Mouse (Mus musculus) liver, embryonic 13.5 days (tissue): ENCODE data around the gene Gpatch2. TPM values are rescaled to one million over a fixed set of nuclear protein-coding genes. Genes with fewer than 3 reads are reported as not detected.

Experiments
- ATAC-seq: fragments of 200-750 bp; cut with Nextera tagmentation; 2 replicates; pipeline ENCODE4 v1.8.0; 2017; ENCODE audit warnings: low read depth, mild to moderate bottlenecking, moderate number of reproducible peaks, moderate library complexity
- DNase-seq: peaks from one replicate; pipeline ENCODE4 v3.0.0; 2022
- H3K27ac ChIP-seq: fragments of 300-500 bp; sonication (generic); 2 replicates; pipeline ENCODE4 v1.5.1; 2015; ENCODE audit warnings: moderate library complexity, mild to moderate bottlenecking, inconsistent platforms
- H3K27me3 ChIP-seq: fragments of 300-500 bp; sonication (generic); 2 replicates; pipeline ENCODE4 v1.6.1; 2015; ENCODE audit warnings: mild to moderate bottlenecking, inconsistent platforms
- H3K36me3 ChIP-seq: fragments of 300-500 bp; sonication (generic); 2 replicates; pipeline ENCODE4 v1.6.1; 2015; ENCODE audit warnings: mild to moderate bottlenecking, inconsistent platforms
- H3K4me1 ChIP-seq: fragments of 300-500 bp; sonication (generic); replicated peaks from 2 replicates; pipeline ENCODE4 v1.6.1; 2015; ENCODE audit warnings: inconsistent platforms
- H3K4me2 ChIP-seq: fragments of 300-500 bp; sonication (generic); 2 replicates; pipeline ENCODE4 v1.6.1; 2015; ENCODE audit warnings: inconsistent platforms, mild to moderate bottlenecking, moderate library complexity
- H3K4me3 ChIP-seq: fragments of 300-500 bp; sonication (generic); replicated peaks from 2 replicates; pipeline ENCODE4 v1.5.1; 2015; ENCODE audit warnings: mild to moderate bottlenecking, inconsistent platforms
- H3K9ac ChIP-seq: fragments of 300-500 bp; sonication (generic); 2 replicates; pipeline ENCODE4 v1.6.1; 2015; ENCODE audit warnings: mild to moderate bottlenecking, inconsistent platforms
- H3K9me3 ChIP-seq: fragments of 300-500 bp; sonication (generic); replicated peaks from 2 replicates; pipeline ENCODE4 v1.6.1; 2016; ENCODE audit warnings: inconsistent platforms
- WGBS: fragments of 180-500 bp; shearing (Covaris S2); methylation state at CpG from one replicate; pipeline ENCODE4 v1.1.7; 2015; ENCODE audit not compliant: insufficient replicate concordance; 5-methylcytosine and 5-hydroxymethylcytosine counted together
- polyA plus RNA-seq: library from polyadenylated mRNA; unstranded; fragments of >200 nt; fragmentation: Nextera tagmentation; extraction: Ambion mirVana; gene quantifications from 2 replicates; pipeline ENCODE4 v1.2.1, GENCODE M21; 2015

The Gpatch2 gene
- polyA plus RNA-seq, 1 experiment from 2014 or later = 5.4 TPM

- DNase-seq (no peak), ATAC-seq (no peak)
- no peaks in the 10 kb centered on the region for H3K27me3 ChIP-seq
- H3K9ac ChIP-seq = no peak overlapping the region
- H3K4me3 ChIP-seq = no peak overlapping the region
- H3K9me3 ChIP-seq = no peaks in the 10 kb centered on the region
- H3K4me2 ChIP-seq = no peak overlapping the region
- no peaks in the 10 kb centered on the region for H3K36me3 ChIP-seq
- H3K27ac ChIP-seq = no peak overlapping the region
- 42% methylated on average over 1 of the region's 1 CpGs for WGBS
- peaks cover 5% of the 10 kb centered on the region; the same call in 1 of the 2 replicates for H3K4me1 ChIP-seq
Observed at GRCm38 (mm10) chr1:187313323-187313722, 98.0 kb downstream of the Gpatch2 start.

- H3K27me3 ChIP-seq = no peaks in the 10 kb centered on the region
- peaks cover 5% of the 10 kb centered on the region; the same call in 1 of the 2 replicates for H3K4me1 ChIP-seq
- 63% methylated on average over 5 of the region's 5 CpGs for WGBS
- no peak overlapping the region for H3K4me2 ChIP-seq
- no peak overlapping the region for H3K4me3 ChIP-seq
- H3K9me3 ChIP-seq = no peaks in the 10 kb centered on the region
- DNase-seq (no peak), ATAC-seq (no peak)
- no peak overlapping the region for H3K9ac ChIP-seq
- no peaks in the 10 kb centered on the region for H3K36me3 ChIP-seq
- no peak overlapping the region for H3K27ac ChIP-seq
Observed at GRCm38 (mm10) chr1:187313763-187314162, 98.5 kb downstream of the Gpatch2 start.

GRCm38 (mm10) chr1:187314516-187314915 lies 99.2 kb downstream of the Gpatch2 start:
- Histone ChIP-seq H3K36me3 (no peaks in the 10 kb centered on the region), H3K9me3 (no peaks in the 10 kb centered on the region), H3K4me3 (no peak overlapping the region), H3K4me1 (peaks cover 5% of the 10 kb centered on the region; the same call in 1 of the 2 replicates), H3K27me3 (no peaks in the 10 kb centered on the region), H3K9ac (no peak overlapping the region), H3K27ac (no peak overlapping the region), H3K4me2 (no peak overlapping the region)
- no peak for DNase-seq
- ATAC-seq = no peak

- DNase-seq = no peak
- 80% methylated on average over 2 of the region's 2 CpGs for WGBS
Observed at GRCm38 (mm10) chr1:187315821-187316220, 100.5 kb downstream of the Gpatch2 start.

GRCm38 (mm10) chr1:187316555-187316954 lies 101.2 kb downstream of the Gpatch2 start:
- DNase-seq = no peak
- Histone ChIP-seq H3K9ac (no peak overlapping the region), H3K4me2 (no peak overlapping the region), H3K36me3 (no peaks in the 10 kb centered on the region), H3K27me3 (no peaks in the 10 kb centered on the region), H3K4me1 (peaks cover 9% of the 10 kb centered on the region), H3K9me3 (no peaks in the 10 kb centered on the region), H3K4me3 (no peak overlapping the region), H3K27ac (no peak overlapping the region)
- no peak for ATAC-seq
- 67% methylated on average over 8 of the region's 8 CpGs for WGBS

More at GRCm38 (mm10) chr1:187315821-187316220, 100.5 kb downstream of the Gpatch2 start:
- H3K4me1 ChIP-seq = peaks cover 5% of the 10 kb centered on the region; the same call in 1 of the 2 replicates
- H3K27me3 ChIP-seq = no peaks in the 10 kb centered on the region
- no peak for ATAC-seq
- H3K4me3 ChIP-seq = no peak overlapping the region
- H3K9ac ChIP-seq = no peak overlapping the region
- H3K4me2 ChIP-seq = no peak overlapping the region
- H3K36me3 ChIP-seq = no peaks in the 10 kb centered on the region
- H3K9me3 ChIP-seq = no peaks in the 10 kb centered on the region
- H3K27ac ChIP-seq = no peak overlapping the region

GRCm38 (mm10) chr1:187321814-187322213 lies 106.5 kb downstream of the Gpatch2 start:
- Histone ChIP-seq H3K27me3 (no peaks in the 10 kb centered on the region), H3K9ac (no peak overlapping the region), H3K4me2 (no peak overlapping the region), H3K4me3 (no peak overlapping the region), H3K4me1 (peaks cover 13% of the 10 kb centered on the region; the same call in 1 of the 2 replicates), H3K27ac (no peak overlapping the region), H3K36me3 (no peaks in the 10 kb centered on the region), H3K9me3 (no peaks in the 10 kb centered on the region)
- DNase-seq (no peak), ATAC-seq (peak; percentile 69)
- WGBS = 37% methylated on average over 3 of the region's 3 CpGs

GRCm38 (mm10) chr1:187322505-187323208 lies 107.3 kb downstream of the Gpatch2 start:
- Histone ChIP-seq H3K36me3 (no peaks in the 10 kb centered on the region), H3K4me2 (no peak overlapping the region), H3K27me3 (no peaks in the 10 kb centered on the region), H3K9ac (no peak overlapping the region), H3K4me1 (peaks cover 13% of the 10 kb centered on the region; the same call in 1 of the 2 replicates), H3K27ac (no peak overlapping the region), H3K9me3 (no peaks in the 10 kb centered on the region), H3K4me3 (no peak overlapping the region)
- WGBS = 58% methylated on average over 8 of the region's 8 CpGs
- DNase-seq = no peak
- ATAC-seq = peak; percentile 32; the same call in 1 of the 2 replicates

- DNase-seq (no peak), ATAC-seq (no peak)
- H3K27me3 ChIP-seq = no peaks in the 10 kb centered on the region
- peaks cover 13% of the 10 kb centered on the region; the same call in 1 of the 2 replicates for H3K4me1 ChIP-seq
- H3K4me2 ChIP-seq = no peak overlapping the region
- H3K9me3 ChIP-seq = no peaks in the 10 kb centered on the region
- no peaks in the 10 kb centered on the region for H3K36me3 ChIP-seq
- no peak overlapping the region for H3K27ac ChIP-seq
- no peak overlapping the region for H3K4me3 ChIP-seq
- H3K9ac ChIP-seq = no peak overlapping the region
- WGBS = 81% methylated on average over 1 of the region's 1 CpGs
Observed at GRCm38 (mm10) chr1:187323209-187323589, 107.9 kb downstream of the Gpatch2 start.

GRCm38 (mm10) chr1:187342551-187342950 lies 127.2 kb downstream of the Gpatch2 start:
- Histone ChIP-seq H3K4me2 (no peak overlapping the region), H3K36me3 (no peaks in the 10 kb centered on the region)
- no peak for ATAC-seq

GRCm38 (mm10) chr1:187345156-187345555 lies 129.8 kb downstream of the Gpatch2 start:
- peaks cover 17% of the 10 kb centered on the region; the same call in 1 of the 2 replicates for H3K4me1 ChIP-seq
- H3K9ac ChIP-seq = no peak overlapping the region
- no peak overlapping the region for H3K27ac ChIP-seq
- ATAC-seq (no peak), DNase-seq (no peak)
- H3K36me3 ChIP-seq = peaks cover 3% of the 10 kb centered on the region; the same call in 1 of the 2 replicates
- no peaks in the 10 kb centered on the region for H3K9me3 ChIP-seq
- WGBS = 79% methylated on average over 5 of the region's 5 CpGs
- H3K27me3 ChIP-seq = no peaks in the 10 kb centered on the region
- no peak overlapping the region for H3K4me2 ChIP-seq
- H3K4me3 ChIP-seq = no peak overlapping the region

More at GRCm38 (mm10) chr1:187342551-187342950, 127.2 kb downstream of the Gpatch2 start:
- DNase-seq = no peak
- Histone ChIP-seq H3K4me3 (no peak overlapping the region), H3K27ac (no peak overlapping the region), H3K9ac (no peak overlapping the region), H3K9me3 (no peaks in the 10 kb centered on the region), H3K4me1 (peaks cover 9% of the 10 kb centered on the region; the same call in 1 of the 2 replicates), H3K27me3 (no peaks in the 10 kb centered on the region)
- 68% methylated on average over 2 of the region's 2 CpGs for WGBS

- no peak overlapping the region for H3K27ac ChIP-seq
- peaks cover 3% of the 10 kb centered on the region; the same call in 1 of the 2 replicates for H3K36me3 ChIP-seq
- H3K9me3 ChIP-seq = no peaks in the 10 kb centered on the region
- H3K4me2 ChIP-seq = no peak overlapping the region
- DNase-seq (no peak), ATAC-seq (peak; percentile 47)
- H3K4me3 ChIP-seq = no peak overlapping the region
- H3K4me1 ChIP-seq = peaks cover 17% of the 10 kb centered on the region; the same call in 1 of the 2 replicates
- no peaks in the 10 kb centered on the region for H3K27me3 ChIP-seq
- H3K9ac ChIP-seq = no peak overlapping the region
- WGBS = 45% methylated on average over 11 of the region's 11 CpGs
Observed at GRCm38 (mm10) chr1:187346923-187347322, 131.6 kb downstream of the Gpatch2 start.

- Histone ChIP-seq H3K4me2 (peak overlapping the region; percentile 8; the same call in 1 of the 2 replicates), H3K27ac (no peak overlapping the region)
Observed at GRCm38 (mm10) chr1:187347606-187348005, 132.3 kb downstream of the Gpatch2 start.

More at GRCm38 (mm10) chr1:187347606-187348005, 132.3 kb downstream of the Gpatch2 start:
- no peak overlapping the region for H3K4me3 ChIP-seq
- no peak overlapping the region for H3K9ac ChIP-seq
- H3K36me3 ChIP-seq = peaks cover 3% of the 10 kb centered on the region; the same call in 1 of the 2 replicates
- WGBS = 44% methylated on average over 6 of the region's 6 CpGs
- H3K9me3 ChIP-seq = no peaks in the 10 kb centered on the region
- H3K27me3 ChIP-seq = no peaks in the 10 kb centered on the region
- no peak for DNase-seq
- ATAC-seq = peak; percentile 55; the same call in 1 of the 2 replicates
- H3K4me1 ChIP-seq = peaks cover 17% of the 10 kb centered on the region; the same call in 1 of the 2 replicates
